Mouse (Mus musculus) left cerebral cortex, adult 8-10 months (tissue): ENCODE measurements at regions not wholly inside any gene's neighbourhood (a gene's known extent, or its start where the extent isn't known, plus 50 kb on each side); places are given as distances from the start of the nearest gene placed in this dataset.
"Not testable (repeated sequence)": the region's sequence is repeated elsewhere in the genome, so short reads cannot be mapped to it uniquely, and the experiment has no call there.

ENCODE experiments used
- DNase-seq, 2 experiments: peaks; one replicate each; pipeline ENCODE4 v3.0.0; 2022; ENCODE audit warnings: low spot score in 2 of 2

GRCm38 (mm10) chr6:95058017-95058416 is 59.0 kb upstream of the Kbtbd8 start:
- no peak for DNase-seq

- DNase-seq: no peak
Measured at GRCm38 (mm10) chr6:95056222-95056621, 60.8 kb upstream of the Kbtbd8 start.

- no peak for DNase-seq
Measured at GRCm38 (mm10) chr6:95053717-95054382, 63.2 kb upstream of the Kbtbd8 start.

- DNase-seq: not testable (repeated sequence)
Measured at GRCm38 (mm10) chr6:95041351-95041750, 75.7 kb upstream of the Kbtbd8 start.

GRCm38 (mm10) chr6:95024239-95024638 is 92.8 kb upstream of the Kbtbd8 start:
- DNase-seq: no peak

- DNase-seq: no peak
Measured at GRCm38 (mm10) chr6:95021724-95022123, 95.3 kb upstream of the Kbtbd8 start.

- no peak for DNase-seq
Measured at GRCm38 (mm10) chr6:95017911-95018310, 99.1 kb upstream of the Kbtbd8 start.

- DNase-seq: no peak
Measured at GRCm38 (mm10) chr6:95017484-95017883, 99.6 kb upstream of the Kbtbd8 start.

GRCm38 (mm10) chr6:95013096-95013495 is 103.9 kb upstream of the Kbtbd8 start:
- no peak for DNase-seq

- no peak for DNase-seq
Measured at GRCm38 (mm10) chr6:95006485-95006884, 110.6 kb upstream of the Kbtbd8 start.

- DNase-seq: no peak
Measured at GRCm38 (mm10) chr6:95003716-95004115, 113.3 kb upstream of the Kbtbd8 start.

- no peak for DNase-seq
Measured at GRCm38 (mm10) chr6:94999562-94999961, 117.5 kb upstream of the Kbtbd8 start.

GRCm38 (mm10) chr6:94999002-94999401 is 118.0 kb upstream of the Kbtbd8 start:
- DNase-seq: no peak

GRCm38 (mm10) chr6:94998371-94998770 is 118.7 kb upstream of the Kbtbd8 start:
- no peak for DNase-seq

- no peak for DNase-seq
Measured at GRCm38 (mm10) chr6:94994376-94994775, 122.7 kb upstream of the Kbtbd8 start.

GRCm38 (mm10) chr6:94987427-94987826 is 129.6 kb upstream of the Kbtbd8 start:
- DNase-seq: no peak

- DNase-seq: peak; percentile 2 to 7
Measured at GRCm38 (mm10) chr6:94986346-94986745, 130.7 kb upstream of the Kbtbd8 start.

GRCm38 (mm10) chr6:94984411-94984895 is 132.6 kb upstream of the Kbtbd8 start:
- no peak for DNase-seq

- DNase-seq: no peak
Measured at GRCm38 (mm10) chr6:94968683-94969082, 148.4 kb upstream of the Kbtbd8 start.

- DNase-seq: peak in 1 of 2 experiments; percentile 6
Measured at GRCm38 (mm10) chr6:94966962-94967361, 150.1 kb upstream of the Kbtbd8 start.

- no peak for DNase-seq
Measured at GRCm38 (mm10) chr6:94963204-94963603, 153.8 kb upstream of the Kbtbd8 start.

GRCm38 (mm10) chr6:94962411-94963087 is 154.5 kb upstream of the Kbtbd8 start:
- no peak for DNase-seq

- no peak for DNase-seq
Measured at GRCm38 (mm10) chr6:94961821-94962220, 155.2 kb upstream of the Kbtbd8 start.
